Mouse (Mus musculus) NIH3T3 (cell line): ENCODE data around the gene Mt3.
A peak's percentile ranks its signal among the peaks of the same experiment; 100 is the strongest.

Experiments used
- DNase-seq: peaks from one replicate; pipeline ENCODE4 v3.0.0-alpha.2; 2012; ENCODE audit warnings: low read depth

Mt3 gene

GRCm38 (mm10) chr8:94185791-94186190, 33.4 kb downstream of the Mt3 start:
- DNase-seq = no peak

DNA sequence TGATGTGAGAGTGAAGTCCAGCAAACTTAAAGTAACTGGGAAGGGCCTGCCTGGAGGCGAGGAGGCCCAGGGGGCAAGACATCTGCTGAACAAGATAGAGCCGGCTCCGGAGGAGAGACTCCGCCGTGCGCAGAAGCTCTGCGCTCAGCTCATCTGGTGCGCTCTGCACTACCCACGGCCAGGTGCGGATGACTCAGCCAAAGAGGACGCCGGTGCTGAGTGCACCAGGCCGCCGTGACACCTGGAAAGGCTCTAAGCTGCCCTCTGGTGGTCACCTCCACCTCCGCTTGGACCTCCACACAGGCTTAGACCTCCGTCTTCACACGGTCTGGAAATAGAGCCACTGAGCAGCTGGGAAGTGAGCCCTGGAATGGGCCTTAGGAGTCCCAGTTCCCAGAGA, 34.1 kb downstream of the Mt3 start:
- no peak for DNase-seq

DNA sequence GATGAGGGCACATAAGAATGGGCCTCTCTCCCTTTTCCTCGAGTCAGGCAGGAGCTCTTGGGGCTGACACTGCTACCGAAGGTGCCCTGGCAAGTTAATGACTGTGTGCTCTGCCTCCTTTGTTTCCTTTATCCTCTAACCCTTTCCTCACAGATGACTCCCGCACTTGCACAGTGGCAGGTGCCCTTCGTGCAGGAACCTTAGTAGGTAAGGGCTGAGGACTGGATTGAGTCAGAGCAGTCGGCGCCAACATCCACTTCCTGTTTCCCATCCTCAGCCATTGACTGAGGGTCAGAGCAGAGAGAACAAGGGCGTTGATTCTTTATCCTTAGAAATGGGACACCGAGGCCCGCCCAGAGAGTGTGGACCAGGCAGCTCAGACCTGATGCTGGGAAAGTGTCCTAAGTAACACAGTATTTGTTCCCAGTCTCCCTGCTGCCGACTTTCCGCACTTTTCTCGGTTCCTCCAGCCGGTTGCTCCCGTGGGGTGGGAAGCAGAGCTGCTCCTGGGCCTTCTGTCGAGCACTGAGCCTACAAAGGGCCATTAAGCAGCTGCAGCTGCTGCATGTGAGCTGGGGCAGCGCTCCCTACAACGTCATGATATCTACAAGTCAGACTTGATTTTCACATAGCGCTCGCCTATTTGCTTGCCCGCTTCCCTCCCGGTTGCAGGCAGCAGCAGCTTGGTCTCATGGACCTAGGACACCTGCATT, 35.0 kb downstream of the Mt3 start:
- no peak for DNase-seq

GRCm38 (mm10) chr8:94189275-94190031, 37.0 kb downstream of the Mt3 start:
- DNase-seq = peak; percentile 36

DNA sequence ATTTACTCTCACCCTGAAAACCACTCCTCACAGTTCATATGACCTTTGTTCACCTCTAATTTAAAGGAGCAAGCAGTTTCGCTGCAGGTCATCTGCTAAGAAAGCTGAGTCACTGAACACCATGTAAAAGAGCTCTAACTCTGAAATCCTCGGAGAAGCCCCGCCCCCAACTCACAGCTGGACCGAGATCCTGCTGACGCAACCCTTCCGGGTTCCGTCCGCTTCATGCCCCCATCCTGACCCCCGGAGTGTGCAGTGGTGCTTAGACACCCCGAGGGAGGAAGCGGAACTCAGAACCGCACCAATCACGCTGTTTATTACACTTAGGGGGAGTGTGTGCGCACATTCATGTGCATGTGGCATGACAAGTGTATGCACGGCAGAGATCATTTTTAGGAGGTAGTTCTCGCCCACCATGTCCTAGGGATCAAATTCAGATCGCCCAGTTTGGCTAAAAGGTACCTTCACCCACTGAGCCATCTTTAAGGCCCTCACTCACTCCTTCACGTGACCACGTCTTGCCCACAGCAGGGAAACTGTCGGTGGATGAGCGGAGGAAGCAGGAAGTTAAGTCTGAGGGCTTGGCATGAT, 38.8 kb downstream of the Mt3 start:
- peak; percentile 41 for DNase-seq

DNA sequence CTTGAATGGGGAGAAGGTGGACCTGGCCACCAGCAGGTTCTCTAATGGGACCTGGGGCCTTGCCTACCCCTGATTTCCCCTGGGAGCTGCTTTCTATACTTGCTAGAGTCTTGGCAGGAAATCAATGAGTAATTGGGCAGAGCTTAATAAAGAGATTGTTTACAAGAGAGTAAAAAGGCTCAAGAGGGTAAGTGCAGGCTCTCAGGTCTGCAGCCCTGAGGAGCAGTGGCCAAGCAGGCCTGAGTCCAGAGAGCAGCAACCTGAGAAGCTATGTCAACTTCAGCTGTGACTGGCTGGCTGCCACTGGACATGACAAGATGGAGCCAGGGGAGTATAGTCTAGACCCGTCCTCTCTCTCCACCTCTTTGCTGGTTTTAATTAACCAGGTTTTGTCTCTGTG, 40.5 kb downstream of the Mt3 start:
- DNase-seq = peak; percentile 28

- DNase-seq = peak; percentile 96
Measured at GRCm38 (mm10) chr8:94194591-94195223, 42.3 kb downstream of the Mt3 start.

DNA sequence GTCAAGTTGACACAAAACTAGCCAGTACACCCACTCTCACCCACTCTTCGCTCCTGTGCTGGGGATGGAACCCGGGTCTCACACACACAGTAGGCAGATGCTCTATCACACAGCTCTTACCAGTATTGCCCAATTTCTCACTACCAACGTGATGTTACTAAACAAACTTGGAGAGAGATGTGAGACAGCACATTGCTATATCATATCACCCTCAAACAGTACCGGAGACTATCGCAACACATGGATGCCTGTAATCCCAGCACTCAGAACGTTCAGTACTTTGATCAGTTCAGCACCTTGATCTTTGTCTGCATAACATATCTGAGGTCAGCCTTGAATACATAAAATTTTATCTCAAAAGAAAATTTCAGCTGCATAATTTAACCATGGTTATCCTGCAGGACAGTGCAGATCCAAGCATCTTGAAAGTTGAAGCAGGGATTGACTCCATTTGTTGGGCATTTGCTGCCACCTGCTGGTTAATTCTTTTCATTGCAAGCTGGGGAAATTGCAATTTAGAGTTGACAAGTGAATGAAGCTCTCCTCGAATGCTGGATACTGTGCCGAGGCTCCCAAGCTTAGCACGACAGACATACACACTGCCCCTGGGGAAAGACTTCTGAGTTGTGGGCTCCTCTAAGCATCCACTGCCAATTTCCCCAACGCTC, 46.9 kb downstream of the Mt3 start:
- peak; percentile 92 for DNase-seq
